Mouse (Mus musculus): ENCODE measurements around the gene B3gnt3. TPM values are rescaled to one million over a fixed set of nuclear protein-coding genes. Genes with fewer than 3 reads are reported as not detected.

Gene B3gnt3
- polyA plus RNA-seq, 1 experiment from 2014 or later, result 12.2 TPM

DNA sequence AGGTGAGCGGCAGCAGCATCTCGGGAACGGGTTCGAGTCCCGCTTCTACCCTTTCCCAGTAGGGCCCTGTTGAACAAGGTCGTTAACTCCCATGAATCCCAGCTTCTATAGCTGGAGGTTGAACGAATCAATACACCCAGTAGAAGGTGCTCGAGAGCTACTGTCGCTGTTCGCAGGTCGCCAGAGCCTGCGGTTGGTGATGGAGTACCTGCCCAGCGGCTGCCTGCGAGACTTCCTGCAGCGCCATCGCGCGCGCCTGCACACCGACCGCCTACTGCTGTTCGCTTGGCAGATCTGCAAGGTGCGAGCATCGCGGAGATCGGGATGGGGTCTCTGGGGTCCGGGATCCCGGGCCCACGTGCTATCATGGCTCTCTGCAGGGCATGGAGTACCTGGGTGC is 16.0 kb downstream of the B3gnt3 start:
- Histone ChIP-seq H3K4me3 (replicated peaks; ENCODE audit: low read length) (peak overlapping the region; percentile 20), H3K9ac (ENCODE audit: low read length) (no peak overlapping the region), H3K27me3 (ENCODE audit: control insufficient read depth, insufficient read depth, low read length) (peaks cover 99% of the 10 kb centered on the region), H3K9me3 (replicated peaks; ENCODE audit: control insufficient read depth, low read length) (no peaks in the 10 kb centered on the region), H3K27ac (ENCODE audit: low read length) (no peak overlapping the region), H3K36me3 (ENCODE audit: control insufficient read depth, insufficient read depth, low read length) (no peaks in the 10 kb centered on the region), H3K4me2 (ENCODE audit: low read depth, low read length) (peak overlapping the region; percentile 44), H3K4me1 (ENCODE audit: control insufficient read depth, insufficient read depth, low read length) (peaks cover 20% of the 10 kb centered on the region)
- no peak; the same call in 1 of the 2 replicates for ATAC-seq (ENCODE audit: insufficient read depth, low FRiP score)
- 18% methylated on average over 29 of the region's 29 CpGs for WGBS

DNA sequence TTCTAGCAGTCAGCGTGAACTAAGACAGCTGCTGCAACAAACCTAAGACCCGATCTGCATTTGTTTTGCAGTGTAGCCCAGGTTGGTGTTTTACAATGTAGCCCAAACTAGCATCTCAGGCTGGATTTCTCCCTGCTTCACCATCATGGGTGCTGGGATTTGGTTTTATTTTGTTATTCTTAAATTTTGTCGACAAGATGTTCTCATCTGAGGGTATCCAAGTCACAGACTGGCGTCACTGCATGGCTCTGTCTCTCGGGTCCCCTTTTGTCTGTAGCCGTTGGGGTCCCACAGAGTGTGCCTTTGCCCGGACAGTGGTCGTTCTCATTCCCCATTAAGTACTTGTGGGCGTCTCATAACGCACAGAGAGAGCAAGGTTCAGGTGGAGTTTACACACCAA is 16.9 kb downstream of the B3gnt3 start:
- no peak for ATAC-seq (ENCODE audit: insufficient read depth, low FRiP score)
- peaks cover 99% of the 10 kb centered on the region for H3K27me3 ChIP-seq (ENCODE audit: control insufficient read depth, insufficient read depth, low read length)
- H3K4me2 ChIP-seq (ENCODE audit: low read depth, low read length), result no peak overlapping the region

DNA sequence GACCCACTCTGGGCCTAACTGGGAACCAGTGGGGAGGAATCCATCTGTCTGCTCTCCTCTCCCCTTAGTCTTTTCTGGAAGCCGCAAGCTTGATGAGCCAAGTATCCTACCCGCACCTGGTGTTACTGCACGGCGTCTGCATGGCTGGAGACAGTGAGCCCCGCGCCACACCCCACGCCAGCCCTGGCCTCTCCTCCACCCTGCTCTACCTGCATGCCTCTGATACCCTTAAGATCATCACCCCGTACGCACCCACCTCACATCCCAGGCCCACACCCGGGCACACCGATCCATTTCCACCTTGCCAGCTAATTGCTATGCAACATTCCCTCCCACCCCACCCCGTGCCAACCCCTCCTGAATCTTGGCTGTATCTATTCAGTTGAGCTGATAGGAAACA is 18.8 kb downstream of the B3gnt3 start:
- WGBS, result 78% methylated on average over 12 of the region's 12 CpGs
- Histone ChIP-seq H3K4me2 (ENCODE audit: low read depth, low read length) (no peak overlapping the region), H3K4me1 (ENCODE audit: control insufficient read depth, insufficient read depth, low read length) (peaks cover 27% of the 10 kb centered on the region), H3K27me3 (ENCODE audit: control insufficient read depth, insufficient read depth, low read length) (peaks cover 89% of the 10 kb centered on the region), H3K9me3 (replicated peaks; ENCODE audit: control insufficient read depth, low read length) (no peaks in the 10 kb centered on the region), H3K4me3 (replicated peaks; ENCODE audit: low read length) (no peak overlapping the region), H3K27ac (ENCODE audit: low read length) (no peak overlapping the region), H3K9ac (ENCODE audit: low read length) (no peak overlapping the region), H3K36me3 (ENCODE audit: control insufficient read depth, insufficient read depth, low read length) (no peaks in the 10 kb centered on the region)
- no peak for ATAC-seq (ENCODE audit: insufficient read depth, low FRiP score)

More for the DNA sequence above, 16.9 kb downstream of the B3gnt3 start:
- WGBS, result 33% methylated on average over 10 of the region's 10 CpGs
- Histone ChIP-seq H3K9ac (ENCODE audit: low read length) (no peak overlapping the region), H3K27ac (ENCODE audit: low read length) (no peak overlapping the region), H3K4me3 (replicated peaks; ENCODE audit: low read length) (no peak overlapping the region), H3K36me3 (ENCODE audit: control insufficient read depth, insufficient read depth, low read length) (no peaks in the 10 kb centered on the region), H3K4me1 (ENCODE audit: control insufficient read depth, insufficient read depth, low read length) (peaks cover 22% of the 10 kb centered on the region), H3K9me3 (replicated peaks; ENCODE audit: control insufficient read depth, low read length) (no peaks in the 10 kb centered on the region)

DNA sequence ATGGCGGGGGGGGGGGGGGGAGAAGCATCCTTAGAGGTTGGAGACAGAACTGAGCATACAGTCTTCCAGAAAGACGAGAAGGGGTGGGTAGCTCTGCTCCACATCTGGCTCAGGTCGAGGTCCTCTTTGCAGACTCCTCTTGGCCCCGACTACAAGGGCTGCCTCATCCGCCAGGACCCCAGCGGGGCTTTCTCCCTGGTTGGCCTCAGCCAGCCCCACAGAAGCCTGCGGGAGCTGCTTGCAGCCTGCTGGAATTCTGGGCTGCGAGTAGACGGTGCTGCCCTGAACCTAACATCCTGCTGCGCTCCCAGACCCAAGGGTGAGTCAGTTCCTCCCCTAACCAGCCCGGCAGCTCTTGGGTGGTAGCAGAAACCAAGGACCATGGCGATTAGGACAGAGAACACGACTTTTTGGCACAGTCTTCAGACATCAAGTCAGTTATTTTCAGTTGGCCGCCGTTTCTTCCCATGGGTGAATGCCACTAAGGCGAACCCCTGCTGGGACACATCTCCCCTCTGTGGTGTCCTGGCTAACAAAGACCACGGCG is 20.1 kb downstream of the B3gnt3 start:
- H3K27ac ChIP-seq (ENCODE audit: low read length), result no peak overlapping the region
- no peaks in the 10 kb centered on the region for H3K36me3 ChIP-seq (ENCODE audit: control insufficient read depth, insufficient read depth, low read length)
- H3K4me3 ChIP-seq (replicated peaks; ENCODE audit: low read length), result no peak overlapping the region
- H3K9me3 ChIP-seq (replicated peaks; ENCODE audit: control insufficient read depth, low read length), result no peaks in the 10 kb centered on the region
- no peak overlapping the region for H3K4me2 ChIP-seq (ENCODE audit: low read depth, low read length)
- no peak overlapping the region for H3K9ac ChIP-seq (ENCODE audit: low read length)
- 25% methylated on average over 17 of the region's 18 CpGs for WGBS
- H3K27me3 ChIP-seq (ENCODE audit: control insufficient read depth, insufficient read depth, low read length), result peaks cover 75% of the 10 kb centered on the region
- peaks cover 24% of the 10 kb centered on the region for H3K4me1 ChIP-seq (ENCODE audit: control insufficient read depth, insufficient read depth, low read length)
- ATAC-seq (ENCODE audit: insufficient read depth, low FRiP score), result no peak

DNA sequence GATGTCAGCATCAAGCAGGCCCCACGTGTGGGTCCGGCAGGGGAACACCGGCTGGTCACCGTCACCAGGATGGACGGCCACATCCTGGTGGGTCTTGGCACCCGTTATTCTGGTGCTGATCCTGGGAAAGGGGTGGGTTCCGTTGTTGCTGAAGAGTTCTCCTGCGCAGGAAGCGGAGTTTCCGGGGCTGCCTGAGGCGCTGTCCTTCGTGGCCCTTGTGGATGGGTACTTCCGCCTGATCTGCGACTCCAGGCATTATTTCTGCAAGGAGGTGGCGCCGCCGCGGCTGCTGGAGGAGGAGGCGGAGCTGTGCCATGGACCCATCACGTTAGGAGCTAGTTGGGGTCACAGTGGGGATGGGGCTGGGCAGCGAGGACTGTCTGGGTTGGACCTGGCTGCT is 21.1 kb downstream of the B3gnt3 start:
- Histone ChIP-seq H3K27ac (ENCODE audit: low read length) (no peak overlapping the region), H3K4me1 (ENCODE audit: control insufficient read depth, insufficient read depth, low read length) (peaks cover 14% of the 10 kb centered on the region), H3K36me3 (ENCODE audit: control insufficient read depth, insufficient read depth, low read length) (no peaks in the 10 kb centered on the region), H3K27me3 (ENCODE audit: control insufficient read depth, insufficient read depth, low read length) (peaks cover 65% of the 10 kb centered on the region), H3K4me3 (replicated peaks; ENCODE audit: low read length) (no peak overlapping the region), H3K4me2 (ENCODE audit: low read depth, low read length) (0 out of 2 replicates have a peak overlapping the region, but pooled peaks have one; percentile 12), H3K9me3 (replicated peaks; ENCODE audit: control insufficient read depth, low read length) (no peaks in the 10 kb centered on the region), H3K9ac (ENCODE audit: low read length) (no peak overlapping the region)
- 30% methylated on average over 21 of the region's 21 CpGs for WGBS
- ATAC-seq (ENCODE audit: insufficient read depth, low FRiP score), result no peak

DNA sequence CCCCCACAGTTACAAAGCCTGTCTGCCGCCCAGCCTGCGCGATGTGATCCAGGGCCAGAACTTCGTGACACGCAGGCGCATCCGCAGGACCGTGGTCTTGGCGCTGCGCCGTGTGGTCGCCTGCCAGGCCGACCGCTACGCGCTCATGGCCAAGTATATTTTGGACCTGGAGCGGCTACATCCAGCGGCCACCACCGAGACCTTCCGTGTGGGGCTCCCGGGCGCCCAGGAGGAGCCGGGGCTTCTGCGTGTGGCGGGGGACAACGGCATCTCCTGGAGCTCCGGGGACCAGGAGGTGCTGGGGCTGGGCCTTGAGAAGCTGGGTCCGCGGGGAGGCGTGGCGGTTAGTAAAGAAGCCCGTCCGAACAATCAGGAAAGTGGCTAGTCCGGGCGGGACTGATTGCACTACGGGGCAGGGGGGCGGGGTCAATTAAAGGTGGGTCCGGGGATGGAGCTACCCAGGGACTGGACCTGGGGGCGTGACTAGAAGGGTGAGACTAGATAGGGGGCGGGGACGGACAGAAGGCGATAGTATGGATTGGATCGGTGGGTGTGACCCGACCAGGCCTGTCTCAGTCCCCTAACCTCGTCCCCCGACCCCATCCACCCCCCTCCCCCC is 21.9 kb downstream of the B3gnt3 start:
- Histone ChIP-seq H3K36me3 (ENCODE audit: control insufficient read depth, insufficient read depth, low read length) (no peaks in the 10 kb centered on the region), H3K4me2 (ENCODE audit: low read depth, low read length) (peak overlapping the region; percentile 58), H3K27me3 (ENCODE audit: control insufficient read depth, insufficient read depth, low read length) (peaks cover 57% of the 10 kb centered on the region), H3K4me1 (ENCODE audit: control insufficient read depth, insufficient read depth, low read length) (peaks cover 14% of the 10 kb centered on the region), H3K4me3 (replicated peaks; ENCODE audit: low read length) (peak overlapping the region; percentile 40), H3K9me3 (replicated peaks; ENCODE audit: control insufficient read depth, low read length) (no peaks in the 10 kb centered on the region), H3K27ac (ENCODE audit: low read length) (no peak overlapping the region), H3K9ac (ENCODE audit: low read length) (peak overlapping the region; percentile 60; the same call in 1 of the 2 replicates)
- ATAC-seq (ENCODE audit: insufficient read depth, low FRiP score), result no peak; the same call in 1 of the 2 replicates
- WGBS, result 6% methylated on average over 46 of the region's 46 CpGs

DNA sequence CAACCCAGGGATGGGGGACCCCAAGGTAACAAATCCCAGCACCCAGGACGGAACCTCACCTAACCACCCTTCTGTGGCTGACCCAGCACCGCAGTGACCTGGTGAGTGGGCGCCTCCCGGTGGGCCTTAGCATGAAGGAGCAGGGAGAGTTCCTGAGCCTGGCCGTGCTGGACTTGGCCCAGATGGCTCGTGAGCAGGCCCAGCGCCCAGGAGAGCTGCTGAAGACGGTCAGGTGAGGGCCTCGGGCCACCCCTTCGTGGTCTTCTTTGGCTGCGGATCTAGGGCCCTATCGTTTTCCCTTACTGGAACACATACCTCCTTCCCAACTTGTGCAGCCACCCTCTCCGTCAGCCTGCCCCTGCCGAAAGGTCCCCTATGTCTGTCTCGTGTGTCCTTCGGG is 22.5 kb downstream of the B3gnt3 start:
- Histone ChIP-seq H3K36me3 (ENCODE audit: control insufficient read depth, insufficient read depth, low read length) (no peaks in the 10 kb centered on the region), H3K4me3 (replicated peaks; ENCODE audit: low read length) (peak overlapping the region; percentile 40), H3K9me3 (replicated peaks; ENCODE audit: control insufficient read depth, low read length) (no peaks in the 10 kb centered on the region), H3K4me2 (ENCODE audit: low read depth, low read length) (peak overlapping the region; percentile 58), H3K27ac (ENCODE audit: low read length) (no peak overlapping the region), H3K9ac (ENCODE audit: low read length) (peak overlapping the region; percentile 60; the same call in 1 of the 2 replicates), H3K4me1 (ENCODE audit: control insufficient read depth, insufficient read depth, low read length) (peaks cover 14% of the 10 kb centered on the region), H3K27me3 (ENCODE audit: control insufficient read depth, insufficient read depth, low read length) (peaks cover 52% of the 10 kb centered on the region)
- WGBS, result 28% methylated on average over 16 of the region's 16 CpGs
- no peak for ATAC-seq (ENCODE audit: insufficient read depth, low FRiP score)

DNA sequence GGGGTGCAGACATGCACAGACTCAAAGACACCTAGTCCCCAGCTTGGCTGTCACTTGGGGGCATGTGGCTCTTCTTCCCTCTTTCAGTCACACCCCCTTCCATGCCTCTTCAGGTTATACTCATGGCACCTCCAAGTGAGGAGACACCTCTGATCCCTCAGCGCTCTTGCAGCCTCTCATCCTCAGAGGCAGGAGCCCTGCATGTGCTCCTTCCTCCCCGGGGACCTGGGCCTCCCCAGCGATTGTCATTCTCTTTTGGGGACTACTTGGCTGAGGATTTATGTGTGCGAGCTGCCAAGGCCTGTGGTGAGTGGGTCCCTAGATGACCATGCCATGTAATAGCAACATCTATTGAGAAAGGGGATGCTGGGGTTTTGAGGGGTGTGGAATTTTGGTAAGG is 23.4 kb downstream of the B3gnt3 start:
- no peaks in the 10 kb centered on the region for H3K36me3 ChIP-seq (ENCODE audit: control insufficient read depth, insufficient read depth, low read length)
- ATAC-seq (ENCODE audit: insufficient read depth, low FRiP score), result no peak
- peaks cover 43% of the 10 kb centered on the region for H3K27me3 ChIP-seq (ENCODE audit: control insufficient read depth, insufficient read depth, low read length)
- no peaks in the 10 kb centered on the region for H3K9me3 ChIP-seq (replicated peaks; ENCODE audit: control insufficient read depth, low read length)
- H3K4me1 ChIP-seq (ENCODE audit: control insufficient read depth, insufficient read depth, low read length), result peaks cover 14% of the 10 kb centered on the region
- no peak overlapping the region for H3K4me3 ChIP-seq (replicated peaks; ENCODE audit: low read length)
- 67% methylated on average over 4 of the region's 4 CpGs for WGBS
- H3K4me2 ChIP-seq (ENCODE audit: low read depth, low read length), result no peak overlapping the region
- no peak overlapping the region for H3K27ac ChIP-seq (ENCODE audit: low read length)
- H3K9ac ChIP-seq (ENCODE audit: low read length), result no peak overlapping the region

DNA sequence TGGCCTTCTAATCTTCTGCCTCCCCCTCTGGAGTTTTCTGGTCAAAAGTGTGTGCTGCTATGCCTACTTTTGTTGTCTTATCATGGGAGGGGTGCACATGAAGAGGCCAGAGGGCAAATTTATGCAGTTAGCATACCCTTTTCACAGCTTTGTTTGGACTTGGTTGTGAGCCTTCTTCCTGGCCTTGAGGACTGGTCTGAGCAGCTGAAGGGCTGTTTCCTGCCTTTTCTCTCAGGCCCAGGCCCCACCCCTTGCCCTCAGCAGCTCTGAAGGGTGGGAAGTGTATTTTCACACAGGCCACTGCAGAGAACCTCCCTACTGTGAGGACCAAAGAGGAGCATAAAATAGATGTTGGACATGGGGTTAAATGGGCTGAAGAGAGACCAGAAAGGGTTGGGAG is 24.0 kb downstream of the B3gnt3 start:
- ATAC-seq (ENCODE audit: insufficient read depth, low FRiP score), result no peak
- H3K9ac ChIP-seq (ENCODE audit: low read length), result peak overlapping the region; percentile 22; the same call in 1 of the 2 replicates
- no peaks in the 10 kb centered on the region for H3K9me3 ChIP-seq (replicated peaks; ENCODE audit: control insufficient read depth, low read length)
- H3K4me3 ChIP-seq (replicated peaks; ENCODE audit: low read length), result no peak overlapping the region
- peaks cover 14% of the 10 kb centered on the region for H3K4me1 ChIP-seq (ENCODE audit: control insufficient read depth, insufficient read depth, low read length)
- peaks cover 39% of the 10 kb centered on the region for H3K27me3 ChIP-seq (ENCODE audit: control insufficient read depth, insufficient read depth, low read length)
- H3K36me3 ChIP-seq (ENCODE audit: control insufficient read depth, insufficient read depth, low read length), result no peaks in the 10 kb centered on the region
- H3K4me2 ChIP-seq (ENCODE audit: low read depth, low read length), result 0 out of 2 replicates have a peak overlapping the region, but pooled peaks have one; percentile 71
- 0 out of 2 replicates have a peak overlapping the region, but pooled peaks have one; percentile 31 for H3K27ac ChIP-seq (ENCODE audit: low read length)
